Mouse (Mus musculus) liver, embryonic 14.5 days (tissue): ENCODE data around the gene Tmem185a. TPM values are rescaled to one million over a fixed set of nuclear protein-coding genes. Genes with fewer than 3 reads are reported as not detected.
"Not testable (repeated sequence)": the region's sequence is repeated elsewhere in the genome, so short reads cannot be mapped to it uniquely, and the experiment has no call there.

Experiments used
- ATAC-seq: fragments of 200-750 bp; cut with Nextera tagmentation; 2 replicates; pipeline ENCODE4 v1.8.0; 2017; ENCODE audit warnings: moderate number of reproducible peaks, mild to moderate bottlenecking, moderate library complexity; ENCODE audit not compliant: insufficient read depth
- DNase-seq, 3 experiments: peaks; one replicate each; pipeline ENCODE4 v3.0.0-alpha.2; 2012 to 2013; ENCODE audit warnings: low read depth in 3 of 3, low spot score in 3 of 3
- H3K27ac ChIP-seq: fragments of 300-500 bp; sonication (generic); 2 replicates; pipeline ENCODE4 v1.5.1; 2014; ENCODE audit warnings: moderate library complexity, mild to moderate bottlenecking, control low read depth, inconsistent platforms
- H3K27me3 ChIP-seq: fragments of 300-500 bp; sonication (generic); 2 replicates; pipeline ENCODE4 v1.6.1; 2014; ENCODE audit warnings: mild to moderate bottlenecking, low read length, moderate library complexity; ENCODE audit not compliant: control insufficient read depth, insufficient read depth
- H3K36me3 ChIP-seq: fragments of 300-500 bp; sonication (generic); replicated peaks from 2 replicates; pipeline ENCODE4 v1.6.1; 2014; ENCODE audit warnings: low read depth; ENCODE audit not compliant: control insufficient read depth, insufficient read depth
- H3K4me1 ChIP-seq, 2 experiments: fragments of 200-500 bp in 1 of 2; fragments of 300-500 bp in 1 of 2; sonication (generic) in 1 of 2; replicated peaks; 2 replicates each; pipeline ENCODE4 v1.6.1; 2012 to 2014; ENCODE audit warnings: antibody characterized with exemption in 1 of 2, inconsistent platforms in 1 of 2, low read length in 1 of 2; ENCODE audit not compliant: control insufficient read depth in 2 of 2, insufficient read depth in 2 of 2
- H3K4me2 ChIP-seq: fragments of 300-500 bp; sonication (generic); 2 replicates; pipeline ENCODE4 v1.6.1; 2014; ENCODE audit warnings: low read depth, mild to moderate bottlenecking, control low read depth, moderate library complexity
- H3K4me3 ChIP-seq, 2 experiments: fragments of 200-500 bp in 1 of 2; fragments of 300-500 bp in 1 of 2; sonication (generic) in 1 of 2; 2 replicates each; pipeline ENCODE4 v1.5.1; 2012 to 2014; ENCODE audit warnings: low read depth in 2 of 2, low read length in 2 of 2, mild to moderate bottlenecking in 2 of 2, control low read depth in 1 of 2, inconsistent platforms in 1 of 2, moderate library complexity in 1 of 2; ENCODE audit not compliant: insufficient read depth in 1 of 2
- H3K9ac ChIP-seq: fragments of 300-500 bp; sonication (generic); replicated peaks from 2 replicates; pipeline ENCODE4 v1.6.1; 2014; ENCODE audit warnings: mild to moderate bottlenecking, control low read depth, moderate library complexity
- H3K9me3 ChIP-seq: fragments of 300-500 bp; sonication (generic); 2 replicates; pipeline ENCODE4 v1.6.1; 2016; ENCODE audit warnings: low read length, mixed read lengths; ENCODE audit not compliant: control insufficient read depth
- CTCF ChIP-seq: IDR thresholded peaks from 2 replicates; pipeline ENCODE4 v1.5.1; 2016; ENCODE audit warnings: antibody characterized with exemption, low read depth, control low read depth
- EP300 ChIP-seq: IDR thresholded peaks from 2 replicates; pipeline ENCODE4 v1.6.1; 2016; ENCODE audit warnings: antibody characterized with exemption, low read depth
- WGBS: fragments of 180-500 bp; shearing (Covaris S2); extraction: QIAGEN DNeasy Blood & Tissue Kit; methylation state at CpG from one replicate; pipeline ENCODE4 v1.1.7; 2014; ENCODE audit not compliant: insufficient replicate concordance; 5-methylcytosine and 5-hydroxymethylcytosine counted together
- polyA plus RNA-seq, 2 experiments: library from polyadenylated mRNA; depleted of rRNA in 1 of 2; stranded (reverse) in 1 of 2; unstranded in 1 of 2; fragments of >200 nt; fragmentation: Nextera tagmentation in 1 of 2; extraction: Ambion mirVana in 1 of 2; gene quantifications; 2 replicates each; pipeline versions ENCODE4 v1.2.1 to v1.2.3; 2012 to 2014

Gene Tmem185a
- polyA plus RNA-seq, 2 experiments, result 7.9 to 11.9 TPM

DNA sequence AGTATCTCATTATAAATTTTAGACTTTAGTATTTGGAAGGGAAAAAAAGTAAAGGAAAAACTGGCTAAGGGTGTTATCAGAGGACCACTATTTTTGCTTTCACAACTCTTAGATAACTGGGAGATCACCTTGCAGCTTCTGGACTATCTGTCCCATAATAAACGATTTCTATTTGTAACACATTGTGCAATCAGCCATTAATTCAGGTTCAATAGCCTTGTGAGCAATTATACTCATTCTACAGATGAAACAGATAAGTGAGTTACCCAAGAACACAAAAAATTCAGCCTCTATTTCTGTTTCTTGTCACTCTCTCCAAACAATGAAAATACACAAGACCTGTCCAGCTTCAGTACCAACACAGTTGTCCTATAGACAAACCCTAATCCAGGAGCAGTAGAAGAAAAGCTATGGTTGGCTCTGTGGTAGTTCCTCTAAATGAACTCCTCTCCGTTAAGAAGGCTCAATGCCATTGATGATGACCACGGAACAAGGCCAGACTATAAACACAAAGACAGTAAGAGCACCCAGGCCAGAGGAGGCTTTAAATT, 1.7 kb downstream of the Tmem185a start:
- WGBS, result 53% methylated on average over 3 of the region's 3 CpGs

DNA sequence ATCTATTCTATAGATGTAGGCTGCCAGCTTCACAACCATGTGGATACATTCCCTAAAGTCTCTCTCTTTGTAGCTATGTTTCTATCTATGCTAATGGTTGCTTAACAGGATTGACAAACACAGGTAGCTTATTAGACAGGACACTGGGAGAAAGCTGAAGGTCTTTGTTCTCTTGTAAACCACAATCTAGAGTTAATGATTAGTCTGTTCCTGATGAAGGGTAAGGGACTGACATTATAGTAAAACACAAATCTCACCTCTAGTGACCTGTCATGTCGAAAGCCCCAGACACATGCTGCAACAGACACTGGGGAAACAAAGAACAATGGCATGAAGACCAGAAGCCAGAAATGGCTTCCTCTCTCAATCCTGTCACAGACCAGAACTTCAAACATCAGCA, 10.1 kb downstream of the Tmem185a start:
- Histone ChIP-seq H3K36me3 (no peaks in the 10 kb centered on the region), H3K27ac (no peak overlapping the region), H3K4me1 (no peaks in the 10 kb centered on the region), H3K9me3 (no peaks in the 10 kb centered on the region), H3K27me3 (no peaks in the 10 kb centered on the region), H3K4me2 (no peak overlapping the region), H3K9ac (no peak overlapping the region), H3K4me3 (no peak overlapping the region)
- WGBS, result 50% methylated on average over 1 of the region's 1 CpGs
- DNase-seq (no peak), ATAC-seq (no peak; the same call in 1 of the 2 replicates)
- TF ChIP-seq CTCF (no peak), EP300 (no peak)

More for the DNA sequence above, 1.7 kb downstream of the Tmem185a start:
- DNase-seq, result no peak
- no peak for ATAC-seq
- no peak for TF ChIP-seq EP300
- no peak for TF ChIP-seq CTCF
- H3K27ac ChIP-seq, result no peak overlapping the region
- H3K27me3 ChIP-seq, result no peaks in the 10 kb centered on the region
- H3K9me3 ChIP-seq, result no peaks in the 10 kb centered on the region
- H3K4me2 ChIP-seq, result peak overlapping the region; percentile 68
- no peak overlapping the region; a peak in 1 of 4 replicates for H3K4me3 ChIP-seq
- H3K9ac ChIP-seq, result no peak overlapping the region
- H3K36me3 ChIP-seq, result no peaks in the 10 kb centered on the region
- H3K4me1 ChIP-seq, result no peaks in the 10 kb centered on the region; a peak in 2 of 4 replicates

DNA sequence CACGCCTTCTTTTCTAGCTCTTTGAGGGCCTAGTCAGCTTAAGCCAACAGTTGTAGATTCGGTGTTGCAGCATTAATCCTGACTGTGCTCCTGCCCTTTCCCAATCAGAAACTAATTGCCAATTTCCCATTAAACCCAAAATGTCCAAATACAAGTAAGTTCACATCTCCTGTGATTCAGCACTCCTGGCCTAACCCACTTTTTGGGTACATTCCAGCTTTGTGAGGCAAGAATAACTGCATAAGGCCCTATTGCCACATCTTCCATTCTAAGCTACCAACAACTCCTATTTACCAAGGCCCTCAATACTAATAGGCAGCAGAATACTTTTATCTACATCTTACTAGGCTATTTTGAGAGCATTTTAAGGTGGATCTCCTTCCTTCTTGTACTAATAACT, 11.5 kb downstream of the Tmem185a start:
- Histone ChIP-seq H3K27ac (no peak overlapping the region), H3K27me3 (no peaks in the 10 kb centered on the region), H3K9ac (no peak overlapping the region), H3K9me3 (no peaks in the 10 kb centered on the region), H3K4me1 (no peaks in the 10 kb centered on the region), H3K4me2 (no peak overlapping the region), H3K36me3 (no peaks in the 10 kb centered on the region), H3K4me3 (no peak overlapping the region)
- no peak for ATAC-seq
- DNase-seq, result no peak
- TF ChIP-seq CTCF (no peak), EP300 (no peak)
- 69% methylated on average over 2 of the region's 2 CpGs for WGBS

DNA sequence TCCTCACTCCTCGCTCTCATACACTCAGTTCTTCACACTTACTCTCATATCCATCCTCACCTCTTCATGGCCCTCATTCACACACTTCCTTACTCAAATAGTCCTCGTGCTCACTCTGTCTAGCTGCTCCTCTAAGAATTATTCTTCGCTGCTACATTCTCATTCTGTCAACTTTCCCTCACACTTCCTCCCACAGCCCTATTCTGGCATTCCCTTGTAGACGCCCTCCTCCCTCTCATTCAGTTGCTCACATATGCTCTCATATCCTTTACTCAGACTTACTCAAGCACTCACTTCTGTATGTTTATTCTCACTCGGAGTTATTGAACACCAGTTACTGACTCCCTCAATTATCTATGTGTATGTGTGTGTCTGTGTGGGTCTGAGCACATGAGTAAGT, 13.4 kb downstream of the Tmem185a start:
- H3K9ac ChIP-seq, result no peak overlapping the region
- no peak overlapping the region for H3K4me3 ChIP-seq
- no peak for TF ChIP-seq EP300
- TF ChIP-seq CTCF, result no peak
- H3K4me2 ChIP-seq, result no peak overlapping the region
- H3K27ac ChIP-seq, result no peak overlapping the region
- H3K27me3 ChIP-seq, result no peaks in the 10 kb centered on the region
- H3K36me3 ChIP-seq, result no peaks in the 10 kb centered on the region
- 65% methylated on average over 5 of the region's 5 CpGs for WGBS
- DNase-seq (no peak), ATAC-seq (no peak)
- H3K9me3 ChIP-seq, result no peaks in the 10 kb centered on the region
- H3K4me1 ChIP-seq, result no peaks in the 10 kb centered on the region

DNA sequence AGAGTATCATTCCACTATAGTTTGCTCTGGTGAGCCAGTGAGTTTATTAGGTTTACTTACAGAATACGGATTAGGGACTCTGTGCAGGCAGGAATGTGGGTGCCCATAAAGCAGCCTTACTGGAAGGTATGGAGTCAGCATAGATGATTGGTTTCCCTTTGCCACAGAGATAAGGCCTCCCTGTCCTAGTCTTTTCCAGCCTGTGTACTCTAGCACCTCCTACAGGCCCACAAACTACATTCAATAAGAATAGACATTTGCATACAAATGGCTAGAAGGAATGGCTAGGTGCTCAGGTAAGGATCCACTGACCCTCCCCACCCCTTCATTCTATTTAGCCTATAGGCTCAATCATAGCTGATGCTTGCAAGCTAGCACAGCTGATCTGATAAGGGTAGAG, 24.6 kb downstream of the Tmem185a start:
- DNase-seq, H3K27me3 ChIP-seq, H3K4me2 ChIP-seq, H3K36me3 ChIP-seq, H3K4me3 ChIP-seq, ATAC-seq, H3K9me3 ChIP-seq, H3K27ac ChIP-seq, H3K4me1 ChIP-seq, H3K9ac ChIP-seq: not testable (repeated sequence)
- WGBS, result no CpG with 5 or more reads among the region's 1 CpGs

DNA sequence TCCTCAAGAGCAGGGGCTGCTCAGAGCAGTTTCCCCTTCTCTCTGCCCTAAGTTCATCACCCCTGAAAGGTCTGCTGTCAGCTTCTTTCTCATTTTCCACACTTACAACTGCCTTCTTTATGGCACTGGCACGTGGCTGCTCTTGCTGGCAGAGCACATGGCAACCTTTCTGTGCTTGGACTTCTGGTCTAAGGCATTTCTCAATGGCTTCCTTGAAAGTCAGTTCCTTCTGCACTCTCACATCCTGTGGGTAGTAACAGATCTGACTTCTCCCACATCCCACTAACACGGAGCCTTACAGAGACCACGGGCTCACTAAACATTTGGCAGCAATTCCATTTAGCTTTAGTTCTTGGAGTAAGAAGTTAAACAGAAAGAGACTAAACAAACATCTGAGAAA, 51.5 kb downstream of the Tmem185a start:
- not testable (repeated sequence) for H3K27ac ChIP-seq, H3K9me3 ChIP-seq, ATAC-seq, H3K4me3 ChIP-seq, H3K4me1 ChIP-seq, H3K9ac ChIP-seq, H3K36me3 ChIP-seq, H3K27me3 ChIP-seq, DNase-seq, H3K4me2 ChIP-seq
- WGBS, result 33% methylated on average over 3 of the region's 3 CpGs

Other genes with a start within 250 kb of the Tmem185a start
- gene Ids, start 112.1 kb downstream of the Tmem185a start, polyA plus RNA-seq (2012; rRNA removed), result 1.5 and 1.6 TPM in 2 replicates
- gene Ids, start 112.1 kb downstream of the Tmem185a start, polyA plus RNA-seq (2014; fragmentation: Nextera tagmentation; extraction: Ambion mirVana), result 0.40 and 0.66 TPM in 2 replicates
- gene 1110012L19Rik, start 91.3 kb downstream of the Tmem185a start, polyA plus RNA-seq (2012; rRNA removed), result 4.3 and 6.3 TPM in 2 replicates
- gene 1110012L19Rik, start 91.3 kb downstream of the Tmem185a start, polyA plus RNA-seq (2014; fragmentation: Nextera tagmentation; extraction: Ambion mirVana), result 8.7 and 9.4 TPM in 2 replicates